Mouse (Mus musculus) kidney, adult 2 months (tissue): ENCODE measurements around the gene Herc1.

Source experiments
- CTCF ChIP-seq: fragments of 200-500 bp; conservative IDR thresholded peaks from 2 replicates; pipeline ENCODE4 v1.5.1; 2011; ENCODE audit warnings: low read depth, mild to moderate bottlenecking, control low read depth, low read length, moderate library complexity, mixed read lengths; ENCODE audit not compliant: insufficient read depth, insufficient read length
- POLR2A ChIP-seq: fragments of 200-500 bp; IDR thresholded peaks from one replicate; pipeline ENCODE4 v1.6.1; 2011; ENCODE audit warnings: low read depth, low read length, control low read depth

- no peak for TF ChIP-seq CTCF
- no peak for TF ChIP-seq POLR2A
These were observed 2.5 kb downstream of the Herc1 start for GRCm38 (mm10) chr9:66352704-66353103.
